Mouse (Mus musculus): ENCODE data around the gene Bricd5.
"Not testable (repeated sequence)": the region's sequence is repeated elsewhere in the genome, so short reads cannot be mapped to it uniquely, and the experiment has no call there.

Gene Bricd5

GRCm38 (mm10) chr17:24473612-24474275, at the start of gene Bricd5:
Gene Bricd5 (plus strand): TSS chr17:24473884.
- DNase-seq (ENCODE audit: low read depth in 2 of 2, low spot score in 2 of 2), result no peak

DNA sequence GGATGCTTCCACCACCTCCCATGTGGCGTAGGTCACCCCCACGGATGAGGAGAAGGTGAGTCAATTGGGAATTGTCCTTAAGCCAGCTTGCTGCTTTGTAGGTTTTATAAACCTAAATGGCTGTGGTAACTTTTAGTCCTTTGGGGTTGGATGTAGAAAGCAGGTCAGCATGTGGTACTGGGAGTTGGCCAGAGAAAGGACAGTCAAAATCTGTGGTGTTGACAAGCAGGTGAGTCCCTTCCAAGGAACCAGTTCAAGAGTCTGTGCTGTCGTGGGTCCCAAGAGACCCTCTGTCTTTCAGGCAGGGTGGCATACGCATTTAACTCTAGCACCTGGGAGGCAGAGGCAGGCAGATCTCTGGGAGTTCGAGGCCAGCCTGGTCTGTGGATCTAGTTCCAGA, 49.2 kb upstream of the Bricd5 start:
- DNase-seq (ENCODE audit: low read depth in 2 of 2, low spot score in 2 of 2), result no peak

DNA sequence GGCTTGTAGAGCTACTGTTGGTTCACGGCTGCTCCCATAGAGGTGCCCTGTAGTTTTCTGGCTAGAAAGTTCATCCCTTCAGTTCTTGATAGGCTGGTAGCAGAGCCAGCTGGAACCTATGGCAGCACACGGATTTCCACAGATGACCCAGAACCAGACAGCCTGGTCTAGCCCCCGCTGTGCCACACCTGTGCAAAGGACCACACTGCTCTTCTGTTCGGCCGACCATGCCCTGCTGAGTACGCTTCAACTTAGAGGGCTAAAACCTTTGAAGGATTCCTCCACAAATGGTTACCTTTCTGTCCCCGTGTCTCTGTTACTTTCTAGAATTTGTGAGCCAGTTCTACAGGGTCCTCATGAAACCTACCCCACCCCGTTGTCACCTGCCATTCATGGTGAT, 48.4 kb upstream of the Bricd5 start:
- not testable (repeated sequence) for DNase-seq (ENCODE audit: low read depth in 2 of 2, low spot score in 2 of 2)

GRCm38 (mm10) chr17:24425905-24426304, 47.8 kb upstream of the Bricd5 start:
- no peak for DNase-seq (ENCODE audit: low read depth in 2 of 2, low spot score in 2 of 2)

DNA sequence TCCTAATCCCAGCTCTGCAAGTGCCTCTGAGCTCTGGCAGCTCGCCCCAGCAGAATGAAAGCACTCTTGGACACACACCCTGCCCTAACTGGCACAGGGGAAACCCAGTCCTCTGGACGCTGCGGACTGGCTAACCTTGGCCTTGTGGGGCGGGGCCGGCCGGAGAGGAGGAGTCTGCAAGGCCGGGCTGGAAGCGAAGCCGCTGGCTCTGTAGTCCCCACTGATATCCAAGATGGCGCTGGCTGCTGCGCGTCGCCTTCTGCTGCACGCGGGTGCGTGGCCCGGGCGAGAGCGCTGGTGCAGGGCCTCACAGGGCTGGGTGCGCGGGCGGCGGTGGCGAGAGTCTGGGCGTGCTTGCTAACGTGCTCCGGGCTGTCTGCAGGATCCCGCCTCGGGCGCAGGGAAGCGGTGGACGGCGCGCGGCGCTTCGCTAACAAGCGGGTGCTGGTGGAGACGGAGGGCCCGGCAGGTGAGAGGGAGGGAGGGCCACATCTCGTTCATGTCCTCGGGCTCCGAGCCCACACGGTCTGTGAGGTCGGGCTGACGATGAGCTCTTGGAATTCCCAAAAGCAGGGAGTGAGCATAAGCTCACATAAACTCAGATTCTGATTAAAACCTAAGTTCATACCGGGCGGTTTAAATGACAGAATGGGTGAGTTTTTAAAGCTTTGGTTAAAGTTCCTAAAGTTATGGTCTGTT, 47.1 kb upstream of the Bricd5 start, which contains the start of gene Eci1:
Gene Eci1 (plus strand): TSS at position 171 of the 699 bp plus-strand sequence.
- DNase-seq (ENCODE audit: low read depth in 2 of 2, low spot score in 2 of 2), result peak; percentile 58 to 65

GRCm38 (mm10) chr17:24427170-24427557, 46.5 kb upstream of the Bricd5 start:
- DNase-seq (ENCODE audit: low read depth in 2 of 2, low spot score in 2 of 2), result no peak

DNA sequence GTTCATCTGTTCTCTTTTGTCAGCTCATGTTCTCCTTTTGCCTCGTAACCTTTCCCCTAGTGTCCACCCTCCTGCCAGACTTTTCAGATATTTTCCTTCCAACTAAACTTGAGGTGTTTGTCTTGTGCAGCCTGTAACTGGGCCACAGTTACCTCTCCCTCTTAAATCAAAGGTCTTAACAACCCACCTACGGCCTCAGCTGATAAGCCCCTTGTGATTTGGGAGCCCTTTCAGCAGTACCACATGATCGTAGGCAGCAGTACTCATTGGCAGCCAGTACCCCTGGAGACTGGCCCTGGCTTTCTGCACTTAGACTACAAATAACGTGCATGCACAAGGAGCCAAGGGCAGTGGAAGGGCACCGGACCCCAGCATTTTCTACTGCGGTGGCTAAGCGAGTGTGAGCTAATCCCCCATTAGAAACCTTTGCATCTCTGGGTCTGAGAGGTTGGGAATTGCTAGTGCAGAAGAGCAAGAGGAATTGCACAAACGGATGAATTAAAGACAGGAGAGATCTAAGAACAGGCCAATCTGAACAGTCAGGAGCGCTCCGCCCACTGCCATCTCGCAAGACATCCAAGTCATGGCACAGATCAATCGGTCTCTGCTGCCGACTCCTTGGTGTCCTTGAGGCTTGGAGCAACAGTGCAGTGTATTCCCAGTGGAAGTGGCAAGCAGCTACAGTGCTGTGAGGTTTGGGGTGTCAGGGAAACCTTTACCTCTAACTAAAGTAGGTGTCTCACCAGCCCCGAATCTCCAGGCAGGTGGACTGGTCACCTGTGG, 44.3 kb upstream of the Bricd5 start:
- DNase-seq (ENCODE audit: low read depth in 2 of 2, low spot score in 2 of 2), result no peak

GRCm38 (mm10) chr17:24437016-24437415, 36.7 kb upstream of the Bricd5 start:
- peak; percentile 40 to 55 for DNase-seq (ENCODE audit: low read depth in 2 of 2, low spot score in 2 of 2)

DNA sequence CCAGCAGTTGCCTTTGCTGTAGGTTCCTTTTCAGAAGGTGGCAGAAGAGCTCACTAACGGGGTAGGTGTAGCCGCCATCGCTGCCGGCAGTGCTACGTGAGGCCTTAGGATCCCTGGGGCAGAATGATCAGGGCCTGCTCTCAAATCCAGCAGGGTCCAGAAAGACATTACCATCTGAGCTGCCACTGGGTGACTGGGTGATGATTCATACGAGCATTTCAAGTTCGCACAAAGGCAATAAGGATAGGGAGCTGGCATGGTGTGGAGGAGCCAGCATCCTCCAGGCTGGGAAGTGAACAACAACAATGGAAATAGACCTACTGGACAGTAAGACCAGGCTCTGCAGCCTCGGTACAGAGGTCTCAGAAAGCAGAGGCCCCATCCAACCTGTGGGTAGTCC, 33.3 kb upstream of the Bricd5 start:
- no peak for DNase-seq (ENCODE audit: low read depth in 2 of 2, low spot score in 2 of 2)

GRCm38 (mm10) chr17:24441148-24441547, 32.5 kb upstream of the Bricd5 start:
- DNase-seq (ENCODE audit: low read depth in 2 of 2, low spot score in 2 of 2), result no peak

GRCm38 (mm10) chr17:24442107-24442506, 31.6 kb upstream of the Bricd5 start:
- no peak for DNase-seq (ENCODE audit: low read depth in 2 of 2, low spot score in 2 of 2)

DNA sequence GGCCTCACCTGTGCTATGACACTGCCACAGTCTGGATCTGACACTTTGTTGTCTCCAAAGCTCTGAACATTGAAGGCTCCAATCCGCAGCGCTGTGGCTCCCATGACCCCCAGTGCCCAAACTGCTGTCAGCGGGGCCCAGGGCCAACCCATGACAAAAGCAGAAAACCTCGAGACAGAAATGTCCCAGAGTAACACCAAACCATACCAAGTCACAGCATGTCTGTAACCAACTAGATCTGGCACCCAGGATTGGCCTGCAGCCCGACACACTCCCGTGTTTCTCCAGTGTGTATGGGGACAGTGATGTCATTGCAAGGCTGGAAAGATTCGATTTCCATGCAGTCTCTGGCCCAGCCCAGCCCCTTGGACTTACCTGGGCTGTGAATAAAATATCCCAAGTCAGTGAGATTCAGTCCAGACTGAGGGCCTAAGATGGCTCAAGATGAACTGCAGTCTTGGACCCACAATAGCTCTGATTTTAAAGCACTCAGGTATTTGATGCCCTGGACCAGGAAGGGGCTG, 31.0 kb upstream of the Bricd5 start, which contains the start of gene Dnase1l2:
Gene Dnase1l2 (minus strand): TSS at position 474 of the 524 bp plus-strand sequence.
- DNase-seq (ENCODE audit: low read depth in 2 of 2, low spot score in 2 of 2), result no peak

DNA sequence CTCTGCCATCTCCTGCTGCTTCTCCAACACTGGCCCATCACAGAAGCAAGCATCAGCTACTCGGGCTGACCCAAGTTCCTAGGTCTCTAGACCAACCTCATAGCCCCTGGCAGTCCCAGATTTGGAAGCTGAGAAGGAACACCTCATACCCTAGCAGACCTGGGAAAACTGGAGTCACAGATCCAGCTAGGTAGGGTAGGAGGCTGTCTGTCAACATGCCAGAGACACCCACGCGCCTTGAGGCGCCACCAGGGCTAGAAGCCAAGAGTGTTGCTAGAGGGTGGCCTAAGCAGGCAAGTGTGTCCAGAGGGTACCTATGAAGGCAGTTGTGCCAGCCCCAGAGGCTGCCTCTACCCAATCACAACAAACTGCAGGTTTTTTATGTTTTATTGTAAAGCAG, 30.3 kb upstream of the Bricd5 start:
- no peak for DNase-seq (ENCODE audit: low read depth in 2 of 2, low spot score in 2 of 2)

DNA sequence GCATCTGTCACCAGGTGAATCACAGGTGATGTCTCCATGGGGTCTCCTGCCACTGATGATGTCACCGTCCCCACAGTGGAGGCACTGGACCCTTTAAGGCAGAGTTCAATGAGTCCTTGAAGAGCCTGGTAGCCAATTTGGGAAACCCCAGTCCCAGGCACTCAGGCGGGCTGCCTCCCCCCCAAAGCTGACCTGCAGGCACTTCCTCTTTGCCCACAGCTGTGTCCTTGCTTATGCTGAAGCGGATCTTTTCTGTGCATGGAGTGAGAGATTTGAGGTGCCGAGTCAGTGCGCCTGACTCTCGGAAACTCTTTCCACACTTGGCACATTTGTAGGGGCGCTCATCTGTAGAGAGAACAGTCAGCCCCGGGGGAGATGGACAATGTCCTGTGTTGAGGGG, 27.1 kb upstream of the Bricd5 start:
- no peak for DNase-seq (ENCODE audit: low read depth in 2 of 2, low spot score in 2 of 2)

GRCm38 (mm10) chr17:24449507-24449906, 24.2 kb upstream of the Bricd5 start:
- no peak for DNase-seq (ENCODE audit: low read depth in 2 of 2, low spot score in 2 of 2)

GRCm38 (mm10) chr17:24451220-24451619, 22.5 kb upstream of the Bricd5 start:
- DNase-seq (ENCODE audit: low read depth in 2 of 2, low spot score in 2 of 2), result no peak

GRCm38 (mm10) chr17:24453372-24453771, 20.3 kb upstream of the Bricd5 start:
- DNase-seq (ENCODE audit: low read depth in 2 of 2, low spot score in 2 of 2), result no peak

DNA sequence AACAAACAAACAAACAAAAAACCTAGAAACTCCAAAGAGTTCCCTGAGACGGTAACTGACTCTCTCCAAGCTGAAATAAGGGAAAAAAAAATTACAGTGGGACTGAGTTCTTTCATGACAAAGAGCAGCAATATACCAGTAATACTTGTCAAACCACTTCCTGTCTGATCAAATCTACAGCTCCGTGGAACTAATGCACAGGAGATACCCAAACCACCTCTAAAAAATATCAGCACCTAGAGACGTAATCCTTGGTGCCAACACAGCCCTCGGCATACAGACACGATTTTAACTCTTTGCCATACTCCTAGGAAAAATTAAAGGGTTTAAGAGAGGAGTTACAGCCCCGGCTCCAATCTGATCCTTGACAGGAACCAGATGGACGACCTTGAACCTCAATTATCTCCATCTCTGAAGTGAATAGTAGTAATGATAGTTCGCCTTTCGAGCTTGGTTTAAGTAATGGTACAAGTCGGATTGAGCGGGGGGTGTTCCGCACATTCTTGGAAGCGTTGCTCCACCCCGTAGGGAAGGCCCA, 19.4 kb upstream of the Bricd5 start:
- peak; percentile 16 to 28 for DNase-seq (ENCODE audit: low read depth in 2 of 2, low spot score in 2 of 2)

- DNase-seq (ENCODE audit: low read depth in 2 of 2, low spot score in 2 of 2), result peak; percentile 98 to 100
Measured at GRCm38 (mm10) chr17:24454756-24455522, 18.7 kb upstream of the Bricd5 start.

DNA sequence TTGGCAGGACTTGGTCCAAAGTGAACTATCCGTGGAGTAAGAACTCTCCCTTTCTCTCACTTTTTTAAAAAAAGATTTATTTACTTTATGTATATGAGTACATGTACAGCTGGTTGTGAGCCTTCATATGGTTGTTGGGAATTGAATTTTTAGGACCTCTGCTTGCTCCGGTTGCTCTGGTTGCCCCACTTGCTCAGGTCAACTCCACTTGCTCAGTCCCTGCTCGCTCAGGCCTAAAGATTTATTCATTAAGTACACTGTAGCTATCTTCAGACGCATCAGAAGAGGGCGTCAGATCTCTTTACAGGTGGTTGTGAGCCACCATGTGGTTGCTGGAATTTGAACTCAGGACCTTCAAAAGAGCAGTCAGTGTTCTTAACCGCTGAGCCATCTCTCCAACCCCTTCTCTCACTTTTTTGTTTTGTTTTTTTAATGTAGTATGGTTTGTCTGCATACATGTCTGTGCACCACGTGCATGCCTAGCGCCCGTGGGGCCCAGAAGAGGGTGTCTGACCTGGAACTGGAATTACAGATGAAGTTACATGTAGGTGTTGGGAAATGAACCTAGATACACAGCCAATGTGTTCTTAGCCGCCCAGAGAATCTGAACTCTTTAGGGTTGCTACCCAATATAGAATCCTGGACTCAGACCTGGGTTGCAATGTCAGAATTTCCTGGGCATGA, 18.0 kb upstream of the Bricd5 start:
- not testable (repeated sequence) for DNase-seq (ENCODE audit: low read depth in 2 of 2, low spot score in 2 of 2)
